Mouse (Mus musculus) small intestine, adult 2 months (tissue): ENCODE measurements around the gene Trim17. TPM values are rescaled to one million over a fixed set of nuclear protein-coding genes. Genes with fewer than 3 reads are reported as not detected.

Experiments used
- H3K27ac ChIP-seq: fragments of 200-500 bp; 2 replicates; pipeline ENCODE4 v1.5.1; 2012; ENCODE audit warnings: low read depth, low read length, control low read depth, inconsistent platforms; ENCODE audit not compliant: insufficient read depth
- H3K27me3 ChIP-seq: fragments of 200-500 bp; 2 replicates; pipeline ENCODE4 v1.6.1; 2012; ENCODE audit warnings: mild to moderate bottlenecking, moderate library complexity, low read length, inconsistent platforms; ENCODE audit not compliant: control insufficient read depth, insufficient read depth
- H3K36me3 ChIP-seq: fragments of 200-500 bp; 2 replicates; pipeline ENCODE4 v1.6.1; 2012; ENCODE audit warnings: mild to moderate bottlenecking, low read length, control low read depth, inconsistent platforms; ENCODE audit not compliant: control insufficient read depth, insufficient read depth
- H3K4me1 ChIP-seq: fragments of 200-500 bp; 2 replicates; pipeline ENCODE4 v1.6.1; 2012; ENCODE audit warnings: low read length, inconsistent platforms, mixed read lengths; ENCODE audit not compliant: control insufficient read depth, insufficient read depth, insufficient read length
- H3K4me3 ChIP-seq: fragments of 200-500 bp; 2 replicates; pipeline ENCODE4 v1.5.1; 2012; ENCODE audit warnings: low read depth, mild to moderate bottlenecking, control low read depth, inconsistent platforms, low read length, moderate library complexity
- CTCF ChIP-seq: fragments of 200-500 bp; IDR thresholded peaks from 2 replicates; pipeline ENCODE4 v1.5.1; 2012; ENCODE audit warnings: low read depth, mild to moderate bottlenecking, control low read depth, inconsistent platforms, low read length, moderate library complexity, mixed read lengths; ENCODE audit not compliant: insufficient replicate concordance, insufficient read length; ENCODE audit errors: extremely low read depth
- POLR2A ChIP-seq: fragments of 200-500 bp; IDR thresholded peaks from 2 replicates; pipeline ENCODE4 v1.6.1; 2012; ENCODE audit warnings: low read depth, mild to moderate bottlenecking, control low read depth, inconsistent platforms, low read length, moderate library complexity
- WGBS: fragments of 180-500 bp; shearing (Covaris S2); methylation state at CpG from one replicate; pipeline ENCODE4 v1.1.7; 2018; 5-methylcytosine and 5-hydroxymethylcytosine counted together
- polyA plus RNA-seq: library from polyadenylated mRNA; depleted of rRNA; stranded (reverse); fragments of >200 nt; gene quantifications from 2 replicates; pipeline ENCODE4 v1.2.3, GENCODE M21; 2012

The Trim17 gene
- polyA plus RNA-seq, 1 experiment: 0.08 TPM

- H3K36me3 ChIP-seq: peaks cover 1% of the 10 kb centered on the region; the same call in 1 of the 2 replicates
- TF ChIP-seq POLR2A (no peak), CTCF (no peak)
- 88% methylated on average over 21 of the region's 21 CpGs for WGBS
- no peaks in the 10 kb centered on the region; the same call in 1 of the 2 replicates for H3K4me1 ChIP-seq
- H3K27me3 ChIP-seq: no peaks in the 10 kb centered on the region
- no peak overlapping the region for H3K27ac ChIP-seq
- H3K4me3 ChIP-seq: no peak overlapping the region
Observed at GRCm38 (mm10) chr11:58970831-58971530, 16.5 kb downstream of the Trim17 start.

- H3K27me3 ChIP-seq: no peaks in the 10 kb centered on the region
- no peak overlapping the region for H3K27ac ChIP-seq
- peaks cover 1% of the 10 kb centered on the region; the same call in 1 of the 2 replicates for H3K36me3 ChIP-seq
- 90% methylated on average over 3 of the region's 3 CpGs for WGBS
- no peaks in the 10 kb centered on the region; the same call in 1 of the 2 replicates for H3K4me1 ChIP-seq
- H3K4me3 ChIP-seq: no peak overlapping the region
- TF ChIP-seq POLR2A (no peak), CTCF (no peak)
Observed at GRCm38 (mm10) chr11:58971796-58972195, 17.3 kb downstream of the Trim17 start.

DNA sequence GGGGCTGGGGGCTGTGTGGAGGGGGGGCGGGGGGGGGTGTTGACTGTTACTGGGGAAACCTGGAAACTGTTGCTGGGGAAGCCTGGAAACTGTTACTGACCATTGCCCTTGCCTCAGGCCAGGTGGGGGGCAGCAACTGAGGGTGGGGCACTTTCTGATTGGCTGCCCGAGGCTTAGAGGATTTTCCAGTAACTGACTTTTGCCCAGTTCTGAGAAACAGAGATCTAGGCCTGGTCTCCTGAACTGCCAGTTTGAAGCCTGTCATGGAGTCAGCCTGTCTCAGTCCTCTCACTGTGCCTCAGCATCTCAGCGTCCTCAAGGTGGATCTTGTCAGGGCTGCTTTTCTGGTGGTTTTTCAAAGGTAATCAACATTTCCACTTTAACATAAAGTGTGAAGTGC lies 19.9 kb downstream of the Trim17 start:
- Histone ChIP-seq H3K27me3 (no peaks in the 10 kb centered on the region), H3K27ac (no peak overlapping the region), H3K4me3 (no peak overlapping the region), H3K36me3 (peaks cover 1% of the 10 kb centered on the region; the same call in 1 of the 2 replicates), H3K4me1 (peaks cover 4% of the 10 kb centered on the region; the same call in 1 of the 2 replicates)
- whole genome bisulfite sequencing: 77% methylated on average over 3 of the region's 3 CpGs
- no peak for TF ChIP-seq CTCF
- TF ChIP-seq POLR2A: no peak

DNA sequence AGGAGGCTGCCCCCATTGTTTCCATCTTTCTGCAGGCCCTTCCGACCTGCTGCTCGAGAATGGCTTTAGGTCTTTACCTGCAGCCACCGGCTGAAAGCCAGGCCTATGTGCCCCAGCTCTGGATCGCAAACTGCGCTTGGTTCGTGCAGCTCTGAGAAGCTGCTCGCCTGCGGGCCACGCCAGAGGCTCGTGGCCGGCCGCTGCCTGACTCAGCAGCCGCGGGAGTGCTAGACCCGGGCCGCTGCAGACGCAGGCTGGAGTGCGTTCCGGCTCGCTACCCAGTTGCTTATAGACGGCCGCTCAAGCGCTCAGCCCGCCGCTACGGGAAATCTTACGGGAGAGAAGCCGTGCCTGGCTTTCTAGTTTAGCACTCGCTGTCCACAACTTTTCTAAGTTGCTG lies 22.7 kb downstream of the Trim17 start:
- Histone ChIP-seq H3K27ac (peak overlapping the region; percentile 86), H3K36me3 (peaks cover 2% of the 10 kb centered on the region), H3K4me3 (peak overlapping the region; percentile 97), H3K27me3 (no peaks in the 10 kb centered on the region), H3K4me1 (peaks cover 25% of the 10 kb centered on the region)
- under 1% methylated on average over 29 of the region's 29 CpGs for WGBS
- TF ChIP-seq CTCF (no peak), POLR2A (no peak)

DNA sequence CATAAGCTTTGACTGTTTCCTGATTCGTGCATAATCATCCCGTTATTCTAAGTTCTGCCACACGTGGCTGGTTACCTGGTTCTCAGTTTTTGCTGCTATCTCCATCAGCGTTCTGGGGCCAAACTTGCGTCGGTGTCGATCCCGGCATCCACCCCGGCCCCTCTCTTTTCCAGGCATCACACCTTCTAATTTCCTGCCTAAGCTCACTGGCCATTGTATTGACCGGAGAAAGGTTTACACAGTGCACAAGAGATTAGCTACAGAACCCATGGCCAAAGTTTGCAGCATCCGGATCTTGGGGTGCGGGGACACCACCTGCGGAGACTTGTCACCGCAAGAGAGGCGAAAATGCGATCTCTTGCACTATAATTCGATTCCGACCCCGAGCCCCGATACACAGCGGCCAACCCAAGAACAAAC lies 23.1 kb downstream of the Trim17 start:
- peak overlapping the region; percentile 86 for H3K27ac ChIP-seq
- WGBS: under 1% methylated on average over 21 of the region's 21 CpGs
- TF ChIP-seq CTCF (no peak), POLR2A (no peak)

GRCm38 (mm10) chr11:58978027-58978705 lies 23.7 kb downstream of the Trim17 start, which contains the start of gene Trim11:
Gene Trim11, plus strand, starts transcription at chr11:58978093.
- peak within 1 kb of the TSS; percentile 97 for H3K4me3 ChIP-seq
- H3K27ac ChIP-seq: peak within 1 kb of the TSS; percentile 86
- WGBS: under 1% methylated on average over 64 of the region's 64 CpGs
- H3K4me1 ChIP-seq: peaks cover 27% of the 10 kb centered on the region
- TF ChIP-seq POLR2A (peak; percentile 68; the same call in 1 of the 2 replicates), CTCF (peak; percentile 16; the same call in 1 of the 2 replicates)
- H3K36me3 ChIP-seq: peaks cover 12% of the 10 kb centered on the region
- H3K27me3 ChIP-seq: no peaks in the 10 kb centered on the region

More for the DNA sequence above, 23.1 kb downstream of the Trim17 start:
- Histone ChIP-seq H3K27me3 (no peaks in the 10 kb centered on the region), H3K4me1 (peaks cover 27% of the 10 kb centered on the region), H3K36me3 (peaks cover 6% of the 10 kb centered on the region), H3K4me3 (peak overlapping the region; percentile 97)

- WGBS: 1% methylated on average over 5 of the region's 5 CpGs
- Histone ChIP-seq H3K4me3 (peak overlapping the region; percentile 97), H3K27me3 (no peaks in the 10 kb centered on the region), H3K27ac (peak overlapping the region; percentile 86), H3K4me1 (peaks cover 27% of the 10 kb centered on the region), H3K36me3 (peaks cover 14% of the 10 kb centered on the region)
- TF ChIP-seq POLR2A (no peak), CTCF (no peak)
Observed at GRCm38 (mm10) chr11:58978706-58979030, 24.2 kb downstream of the Trim17 start.
